Mouse (Mus musculus) MEL (cell line): ENCODE results near the gene Dnajc4.

ENCODE experiments used
- CTCF ChIP-seq, 3 experiments: IDR thresholded peaks in 2 of 3; conservative IDR thresholded peaks in 1 of 3; 2 replicates each; pipeline ENCODE4 v1.5.1; 2011 to 2012; ENCODE audit warnings: low read length in 3 of 3, low read depth in 2 of 3, mild to moderate bottlenecking in 2 of 3, improper control_type of control experiment in 1 of 3, inconsistent platforms in 1 of 3, mixed read lengths in 1 of 3, moderate library complexity in 1 of 3; ENCODE audit not compliant: control insufficient read depth in 1 of 3, insufficient read depth in 1 of 3, poor library complexity in 1 of 3, severe bottlenecking in 1 of 3
- ELF1 ChIP-seq: IDR thresholded peaks from 2 replicates; pipeline ENCODE4 v1.6.1; 2014; ENCODE audit warnings: low read depth, mild to moderate bottlenecking, inconsistent platforms, low read length, improper control_type of control experiment, moderate library complexity
- MAX ChIP-seq: IDR thresholded peaks from 2 replicates; pipeline ENCODE4 v1.6.1; 2011; ENCODE audit warnings: low read length, improper control_type of control experiment
- MXI1 ChIP-seq: IDR thresholded peaks from 2 replicates; pipeline ENCODE4 v1.6.1; 2011; ENCODE audit warnings: mild to moderate bottlenecking, low read depth, low read length, improper control_type of control experiment
- POLR2A ChIP-seq, 2 experiments: IDR thresholded peaks; 2 replicates each; pipeline ENCODE4 v1.6.1; 2011 to 2012; ENCODE audit warnings: low read length in 2 of 2, mild to moderate bottlenecking in 2 of 2, control low read depth in 1 of 2, improper control_type of control experiment in 1 of 2, low read depth in 1 of 2, moderate library complexity in 1 of 2; ENCODE audit not compliant: control insufficient read depth in 1 of 2, insufficient read depth in 1 of 2, poor library complexity in 1 of 2
- POLR2AphosphoS5 ChIP-seq: IDR thresholded peaks from 2 replicates; pipeline ENCODE4 v1.6.1; 2012; ENCODE audit warnings: low read depth, borderline replicate concordance, mild to moderate bottlenecking, inconsistent platforms, low read length, moderate library complexity, mixed read lengths
- SIN3A ChIP-seq: IDR thresholded peaks from 2 replicates; pipeline ENCODE4 v1.6.1; 2012; ENCODE audit warnings: low read length, improper control_type of control experiment, inconsistent platforms
- TCF12 ChIP-seq: IDR thresholded peaks from 2 replicates; pipeline ENCODE4 v1.6.1; 2014; ENCODE audit warnings: low read depth, mild to moderate bottlenecking, inconsistent platforms, low read length, improper control_type of control experiment, moderate library complexity
- UBTF ChIP-seq: IDR thresholded peaks from 2 replicates; pipeline ENCODE4 v1.6.1; 2012; ENCODE audit warnings: low read depth, mild to moderate bottlenecking, inconsistent platforms, low read length, improper control_type of control experiment, moderate library complexity, borderline replicate concordance; ENCODE audit not compliant: insufficient read depth
- USF1 ChIP-seq: IDR thresholded peaks from 2 replicates; pipeline ENCODE4 v1.6.1; 2014; ENCODE audit warnings: low read depth, mild to moderate bottlenecking, inconsistent platforms, low read length, improper control_type of control experiment, moderate library complexity
- USF2 ChIP-seq, 2 experiments: IDR thresholded peaks; 2 replicates each; pipeline ENCODE4 v1.6.1; 2011 to 2012; ENCODE audit warnings: improper control_type of control experiment in 2 of 2, low read length in 2 of 2, borderline replicate concordance in 1 of 2, inconsistent platforms in 1 of 2, low read depth in 1 of 2, mild to moderate bottlenecking in 1 of 2; ENCODE audit not compliant: insufficient read depth in 1 of 2
- ZMIZ1 ChIP-seq: IDR thresholded peaks from 2 replicates; pipeline ENCODE4 v1.6.1; 2012; ENCODE audit warnings: low read depth, mild to moderate bottlenecking, inconsistent platforms, low read length, improper control_type of control experiment, moderate library complexity
- ZNF384 ChIP-seq: IDR thresholded peaks from 2 replicates; pipeline ENCODE4 v1.6.1; 2012; ENCODE audit warnings: low read depth, mild to moderate bottlenecking, inconsistent platforms, low read length, improper control_type of control experiment

DNA sequence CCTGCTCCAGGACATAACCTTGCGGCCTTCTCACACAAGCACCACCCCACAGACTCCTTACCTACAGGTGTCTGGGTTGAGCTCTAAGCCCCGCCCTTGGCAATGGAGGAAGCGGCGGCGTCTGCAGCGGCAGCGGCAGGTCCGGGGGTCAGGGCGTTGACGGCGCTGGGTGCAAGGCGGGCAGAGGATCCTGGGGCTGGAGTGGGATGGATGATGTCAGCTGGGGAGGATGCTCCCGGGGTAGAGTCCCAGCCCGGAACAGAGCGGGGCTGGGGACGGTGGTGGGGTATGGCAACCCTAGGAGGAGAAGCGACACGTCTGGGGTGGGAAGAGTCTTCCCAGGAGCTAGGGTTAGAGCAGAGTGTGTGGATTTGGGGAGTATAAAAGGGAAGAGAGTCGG, 7.1 kb downstream of the Dnajc4 start:
- TF ChIP-seq POLR2AphosphoS5 (no peak), SIN3A (no peak), CTCF (IDR thresholded peaks at IDR 0.05 in 2 of 3, conservative IDR thresholded peaks at IDR 0.05 in 1 of 3; ENCODE audit: control insufficient read depth in 1 of 3, insufficient read depth in 1 of 3, low read depth in 2 of 3, low read length in 3 of 3, poor library complexity in 1 of 3, severe bottlenecking in 1 of 3) (no peak), MAX (no peak), USF1 (no peak), ZNF384 (no peak), ZMIZ1 (no peak), POLR2A (IDR thresholded peaks at IDR 0.05; ENCODE audit: control insufficient read depth in 1 of 2, insufficient read depth in 1 of 2, low read depth in 1 of 2, low read length in 2 of 2, poor library complexity in 1 of 2) (no peak), TCF12 (no peak), MXI1 (no peak), UBTF (no peak), USF2 (IDR thresholded peaks at IDR 0.05; ENCODE audit: borderline replicate concordance in 1 of 2, insufficient read depth in 1 of 2, low read depth in 1 of 2, low read length in 2 of 2) (no peak), ELF1 (no peak)
